Mouse (Mus musculus): ENCODE data around the gene Add1. TPM values are rescaled to one million over a fixed set of nuclear protein-coding genes. Genes with fewer than 3 reads are reported as not detected.
"Not testable (repeated sequence)": the region's sequence is repeated elsewhere in the genome, so short reads cannot be mapped to it uniquely, and the experiment has no call there.

Gene Add1
- total and polyA plus RNA-seq, 2 experiments from 2014 or later, result 104 to 246 TPM

- TF ChIP-seq EP300 (IDR thresholded peaks at IDR 0.05; ENCODE audit: low read depth), result no peak
- TF ChIP-seq CTCF (IDR thresholded peaks at IDR 0.05; ENCODE audit: low read depth), result no peak
- Histone ChIP-seq H3K4me1 (ENCODE audit: control insufficient read depth, insufficient read depth) (peaks cover 13% of the 10 kb centered on the region), H3K36me3 (replicated peaks; ENCODE audit: control insufficient read depth, insufficient read depth, low read length) (no peaks in the 10 kb centered on the region; the same call in 1 of the 2 replicates), H3K9ac (replicated peaks; ENCODE audit: low read depth, low read length) (no peak overlapping the region), H3K9me3 (replicated peaks; ENCODE audit: control insufficient read depth, low read length) (no peaks in the 10 kb centered on the region), H3K27me3 (ENCODE audit: control insufficient read depth, insufficient read depth, low read length) (no peaks in the 10 kb centered on the region), H3K4me3 (ENCODE audit: low read depth, low read length) (no peak overlapping the region), H3K27ac (ENCODE audit: low read depth) (no peak overlapping the region), H3K4me2 (ENCODE audit: low read depth, low read length) (no peak overlapping the region)
- no peak for ATAC-seq (ENCODE audit: insufficient read depth, low read depth)
- DNase-seq (ENCODE audit: low spot score), result no peak
- WGBS, result 98% methylated on average over 1 of the region's 1 CpGs
Measured at GRCm38 (mm10) chr5:34576286-34576685, 2.8 kb downstream of the Add1 start.

GRCm38 (mm10) chr5:34578038-34578655 is 4.7 kb downstream of the Add1 start:
- H3K27ac ChIP-seq (ENCODE audit: low read depth), result no peak overlapping the region
- 96% methylated on average over 7 of the region's 7 CpGs for WGBS
- H3K36me3 ChIP-seq (replicated peaks; ENCODE audit: control insufficient read depth, insufficient read depth, low read length), result no peaks in the 10 kb centered on the region; the same call in 1 of the 2 replicates
- no peak overlapping the region for H3K9ac ChIP-seq (replicated peaks; ENCODE audit: low read depth, low read length)
- no peaks in the 10 kb centered on the region for H3K9me3 ChIP-seq (replicated peaks; ENCODE audit: control insufficient read depth, low read length)
- TF ChIP-seq CTCF (IDR thresholded peaks at IDR 0.05; ENCODE audit: low read depth) (no peak), EP300 (IDR thresholded peaks at IDR 0.05; ENCODE audit: low read depth) (no peak)
- no peaks in the 10 kb centered on the region for H3K27me3 ChIP-seq (ENCODE audit: control insufficient read depth, insufficient read depth, low read length)
- DNase-seq (ENCODE audit: low spot score), result no peak
- H3K4me3 ChIP-seq (ENCODE audit: low read depth, low read length), result no peak overlapping the region
- H3K4me1 ChIP-seq (ENCODE audit: control insufficient read depth, insufficient read depth), result peaks cover 26% of the 10 kb centered on the region
- ATAC-seq (ENCODE audit: insufficient read depth, low read depth), result no peak
- H3K4me2 ChIP-seq (ENCODE audit: low read depth, low read length), result no peak overlapping the region

- ATAC-seq (ENCODE audit: insufficient read depth, low read depth) (no peak), DNase-seq (ENCODE audit: low spot score) (no peak)
- no peak for TF ChIP-seq CTCF (IDR thresholded peaks at IDR 0.05; ENCODE audit: low read depth)
- no peak for TF ChIP-seq EP300 (IDR thresholded peaks at IDR 0.05; ENCODE audit: low read depth)
- H3K36me3 ChIP-seq (replicated peaks; ENCODE audit: control insufficient read depth, insufficient read depth, low read length), result no peaks in the 10 kb centered on the region; the same call in 1 of the 2 replicates
- no peak overlapping the region for H3K9ac ChIP-seq (replicated peaks; ENCODE audit: low read depth, low read length)
- H3K4me3 ChIP-seq (ENCODE audit: low read depth, low read length), result no peak overlapping the region
- H3K27ac ChIP-seq (ENCODE audit: low read depth), result no peak overlapping the region
- H3K9me3 ChIP-seq (replicated peaks; ENCODE audit: control insufficient read depth, low read length), result no peaks in the 10 kb centered on the region
- H3K27me3 ChIP-seq (ENCODE audit: control insufficient read depth, insufficient read depth, low read length), result no peaks in the 10 kb centered on the region
- H3K4me1 ChIP-seq (ENCODE audit: control insufficient read depth, insufficient read depth), result peaks cover 33% of the 10 kb centered on the region
- 78% methylated on average over 3 of the region's 3 CpGs for WGBS
- H3K4me2 ChIP-seq (ENCODE audit: low read depth, low read length), result no peak overlapping the region
Measured at GRCm38 (mm10) chr5:34579377-34579776, 5.9 kb downstream of the Add1 start.

GRCm38 (mm10) chr5:34581671-34582313 is 8.3 kb downstream of the Add1 start:
- WGBS, result 6% methylated on average over 10 of the region's 10 CpGs
- Histone ChIP-seq H3K4me1 (ENCODE audit: control insufficient read depth, insufficient read depth) (peaks cover 20% of the 10 kb centered on the region), H3K4me2 (ENCODE audit: low read depth, low read length) (peak overlapping the region; percentile 46), H3K9ac (replicated peaks; ENCODE audit: low read depth, low read length) (peak overlapping the region; percentile 37; the same call in 1 of the 2 replicates), H3K27ac (ENCODE audit: low read depth) (peak overlapping the region; percentile 61)
- H3K9me3 ChIP-seq (replicated peaks; ENCODE audit: control insufficient read depth, low read length); H3K36me3 ChIP-seq (replicated peaks; ENCODE audit: control insufficient read depth, insufficient read depth, low read length); H3K27me3 ChIP-seq (ENCODE audit: control insufficient read depth, insufficient read depth, low read length); H3K4me3 ChIP-seq (ENCODE audit: low read depth, low read length): not testable (repeated sequence)
- DNase-seq (ENCODE audit: low spot score) (peak; percentile 78), ATAC-seq (ENCODE audit: insufficient read depth, low read depth) (peak; percentile 79)

- Histone ChIP-seq H3K4me3 (ENCODE audit: low read depth, low read length) (no peak overlapping the region), H3K4me1 (ENCODE audit: control insufficient read depth, insufficient read depth) (peaks cover 20% of the 10 kb centered on the region), H3K36me3 (replicated peaks; ENCODE audit: control insufficient read depth, insufficient read depth, low read length) (no peaks in the 10 kb centered on the region; the same call in 1 of the 2 replicates), H3K9me3 (replicated peaks; ENCODE audit: control insufficient read depth, low read length) (no peaks in the 10 kb centered on the region), H3K27me3 (ENCODE audit: control insufficient read depth, insufficient read depth, low read length) (no peaks in the 10 kb centered on the region), H3K9ac (replicated peaks; ENCODE audit: low read depth, low read length) (peak overlapping the region; percentile 37; the same call in 1 of the 2 replicates), H3K4me2 (ENCODE audit: low read depth, low read length) (peak overlapping the region; percentile 46), H3K27ac (ENCODE audit: low read depth) (peak overlapping the region; percentile 61)
- no peak for DNase-seq (ENCODE audit: low spot score)
- TF ChIP-seq CTCF (IDR thresholded peaks at IDR 0.05; ENCODE audit: low read depth) (no peak), EP300 (IDR thresholded peaks at IDR 0.05; ENCODE audit: low read depth) (no peak)
- ATAC-seq (ENCODE audit: insufficient read depth, low read depth), result no peak
- 31% methylated on average over 5 of the region's 5 CpGs for WGBS
Measured at GRCm38 (mm10) chr5:34582314-34582675, 8.8 kb downstream of the Add1 start.

Data from heart, postnatal 0 days (tissue).